Mouse (Mus musculus): ENCODE measurements around the gene Ebf4. TPM values are rescaled to one million over a fixed set of nuclear protein-coding genes. Genes with fewer than 3 reads are reported as not detected.
A peak's percentile ranks its signal among the peaks of the same experiment; 100 is the strongest.

Ebf4 gene
- polyA plus RNA-seq, 1 experiment: 1.2 TPM

- Histone ChIP-seq H3K4me3 (ENCODE audit: low read depth, low read length) (no peak overlapping the region), H3K27ac (ENCODE audit: insufficient read depth, low read depth, low read length) (no peak overlapping the region), H3K4me1 (ENCODE audit: control insufficient read depth, insufficient read depth, insufficient read length, low read length) (no peaks in the 10 kb centered on the region), H3K27me3 (ENCODE audit: control insufficient read depth, insufficient read depth, low read length) (0 out of 2 replicates have a peak, but pooled peaks cover 2% of the 10 kb centered on the region), H3K36me3 (ENCODE audit: control insufficient read depth, insufficient read depth, low read length) (no peaks in the 10 kb centered on the region)
- no peak for TF ChIP-seq CTCF (IDR thresholded peaks at IDR 0.05; ENCODE audit: extremely low read depth, insufficient read length, insufficient replicate concordance, low read depth, low read length)
- TF ChIP-seq POLR2A (IDR thresholded peaks at IDR 0.05; ENCODE audit: low read depth, low read length): no peak
- WGBS: 41% methylated on average over 6 of the region's 6 CpGs
These were observed 88.9 kb downstream of the Ebf4 start for GRCm38 (mm10) chr2:130383895-130384294.

- no peak overlapping the region for H3K4me3 ChIP-seq (ENCODE audit: low read depth, low read length)
- TF ChIP-seq CTCF (IDR thresholded peaks at IDR 0.05; ENCODE audit: extremely low read depth, insufficient read length, insufficient replicate concordance, low read depth, low read length) (no peak), POLR2A (IDR thresholded peaks at IDR 0.05; ENCODE audit: low read depth, low read length) (no peak)
- no peak overlapping the region for H3K27ac ChIP-seq (ENCODE audit: insufficient read depth, low read depth, low read length)
- H3K27me3 ChIP-seq (ENCODE audit: control insufficient read depth, insufficient read depth, low read length): 0 out of 2 replicates have a peak, but pooled peaks cover under 1% of the 10 kb centered on the region
- no peaks in the 10 kb centered on the region for H3K4me1 ChIP-seq (ENCODE audit: control insufficient read depth, insufficient read depth, insufficient read length, low read length)
- WGBS: 57% methylated on average over 1 of the region's 1 CpGs
- H3K36me3 ChIP-seq (ENCODE audit: control insufficient read depth, insufficient read depth, low read length): no peaks in the 10 kb centered on the region
These were observed 91.2 kb downstream of the Ebf4 start for GRCm38 (mm10) chr2:130386212-130386611.

- Histone ChIP-seq H3K27ac (ENCODE audit: insufficient read depth, low read depth, low read length) (no peak overlapping the region), H3K4me1 (ENCODE audit: control insufficient read depth, insufficient read depth, insufficient read length, low read length) (no peaks in the 10 kb centered on the region), H3K36me3 (ENCODE audit: control insufficient read depth, insufficient read depth, low read length) (no peaks in the 10 kb centered on the region), H3K4me3 (ENCODE audit: low read depth, low read length) (no peak overlapping the region), H3K27me3 (ENCODE audit: control insufficient read depth, insufficient read depth, low read length) (no peaks in the 10 kb centered on the region)
- 81% methylated on average over 2 of the region's 2 CpGs for WGBS
- TF ChIP-seq POLR2A (IDR thresholded peaks at IDR 0.05; ENCODE audit: low read depth, low read length) (no peak), CTCF (IDR thresholded peaks at IDR 0.05; ENCODE audit: extremely low read depth, insufficient read length, insufficient replicate concordance, low read depth, low read length) (no peak)
These were observed 93.8 kb downstream of the Ebf4 start for GRCm38 (mm10) chr2:130388796-130389195.

- H3K4me1 ChIP-seq (ENCODE audit: control insufficient read depth, insufficient read depth, insufficient read length, low read length): no peaks in the 10 kb centered on the region
- TF ChIP-seq POLR2A (IDR thresholded peaks at IDR 0.05; ENCODE audit: low read depth, low read length): no peak
- no peaks in the 10 kb centered on the region for H3K27me3 ChIP-seq (ENCODE audit: control insufficient read depth, insufficient read depth, low read length)
- no peak overlapping the region for H3K4me3 ChIP-seq (ENCODE audit: low read depth, low read length)
- H3K36me3 ChIP-seq (ENCODE audit: control insufficient read depth, insufficient read depth, low read length): no peaks in the 10 kb centered on the region
- no peak overlapping the region for H3K27ac ChIP-seq (ENCODE audit: insufficient read depth, low read depth, low read length)
- WGBS: 59% methylated on average over 11 of the region's 11 CpGs
These were observed 96.1 kb downstream of the Ebf4 start for GRCm38 (mm10) chr2:130390993-130391625.

- Histone ChIP-seq H3K4me3 (ENCODE audit: low read depth, low read length) (no peak overlapping the region), H3K27me3 (ENCODE audit: control insufficient read depth, insufficient read depth, low read length) (peaks cover 14% of the 10 kb centered on the region), H3K4me1 (ENCODE audit: control insufficient read depth, insufficient read depth, insufficient read length, low read length) (no peaks in the 10 kb centered on the region), H3K36me3 (ENCODE audit: control insufficient read depth, insufficient read depth, low read length) (no peaks in the 10 kb centered on the region), H3K27ac (ENCODE audit: insufficient read depth, low read depth, low read length) (no peak overlapping the region)
- WGBS: 79% methylated on average over 3 of the region's 3 CpGs
- TF ChIP-seq CTCF (IDR thresholded peaks at IDR 0.05; ENCODE audit: extremely low read depth, insufficient read length, insufficient replicate concordance, low read depth, low read length): no peak
- no peak for TF ChIP-seq POLR2A (IDR thresholded peaks at IDR 0.05; ENCODE audit: low read depth, low read length)
These were observed 97.9 kb downstream of the Ebf4 start for GRCm38 (mm10) chr2:130392836-130393235.

- Histone ChIP-seq H3K4me3 (ENCODE audit: low read depth, low read length) (no peak overlapping the region), H3K36me3 (ENCODE audit: control insufficient read depth, insufficient read depth, low read length) (no peaks in the 10 kb centered on the region), H3K27ac (ENCODE audit: insufficient read depth, low read depth, low read length) (no peak overlapping the region), H3K27me3 (ENCODE audit: control insufficient read depth, insufficient read depth, low read length) (peaks cover 18% of the 10 kb centered on the region), H3K4me1 (ENCODE audit: control insufficient read depth, insufficient read depth, insufficient read length, low read length) (no peaks in the 10 kb centered on the region)
- WGBS: 88% methylated on average over 11 of the region's 11 CpGs
- no peak for TF ChIP-seq POLR2A (IDR thresholded peaks at IDR 0.05; ENCODE audit: low read depth, low read length)
- TF ChIP-seq CTCF (IDR thresholded peaks at IDR 0.05; ENCODE audit: extremely low read depth, insufficient read length, insufficient replicate concordance, low read depth, low read length): no peak
These were observed 100.7 kb downstream of the Ebf4 start for GRCm38 (mm10) chr2:130395696-130396095.

- TF ChIP-seq POLR2A (IDR thresholded peaks at IDR 0.05; ENCODE audit: low read depth, low read length) (no peak), CTCF (IDR thresholded peaks at IDR 0.05; ENCODE audit: extremely low read depth, insufficient read length, insufficient replicate concordance, low read depth, low read length) (no peak)
- no peaks in the 10 kb centered on the region for H3K36me3 ChIP-seq (ENCODE audit: control insufficient read depth, insufficient read depth, low read length)
- H3K4me1 ChIP-seq (ENCODE audit: control insufficient read depth, insufficient read depth, insufficient read length, low read length): no peaks in the 10 kb centered on the region
- 4% methylated on average over 47 of the region's 53 CpGs for WGBS
- no peak within 1 kb of the TSS for H3K27ac ChIP-seq (ENCODE audit: insufficient read depth, low read depth, low read length)
- H3K4me3 ChIP-seq (ENCODE audit: low read depth, low read length): peak within 1 kb of the TSS; percentile 11
- H3K27me3 ChIP-seq (ENCODE audit: control insufficient read depth, insufficient read depth, low read length): peaks cover 18% of the 10 kb centered on the region
These were observed 102.4 kb downstream of the Ebf4 start, which contains the start of gene Cpxm1 for GRCm38 (mm10) chr2:130397186-130397985. Gene Cpxm1, minus strand, starts transcription at chr2:130397574.
